Mouse (Mus musculus) adrenal gland, postnatal 36 days (tissue): ENCODE results near the gene Vpreb3. TPM values are rescaled to one million over a fixed set of nuclear protein-coding genes. Genes with fewer than 3 reads are reported as not detected.

Experiments used
- DNase-seq, 2 experiments: peaks; one replicate each; pipeline ENCODE4 v3.0.0; 2021; ENCODE audit warnings: mixed read lengths in 1 of 2
- long read RNA-seq, 2 experiments: library from polyadenylated mRNA; stranded (forward); transcript quantifications; one replicate each; pipeline ENCODE4 v2.0.0; 2021; ENCODE audit warnings: borderline sequencing depth in 2 of 2
- total RNA-seq, 2 experiments: library from RNA; stranded (reverse); gene quantifications; 2 replicates each; pipeline ENCODE4 v1.2.3; 2021

Vpreb3 gene
- not detected for total RNA-seq
- long read RNA-seq, experiment 1 = 0 reads
- long read RNA-seq, experiment 2 = 0 reads

DNA sequence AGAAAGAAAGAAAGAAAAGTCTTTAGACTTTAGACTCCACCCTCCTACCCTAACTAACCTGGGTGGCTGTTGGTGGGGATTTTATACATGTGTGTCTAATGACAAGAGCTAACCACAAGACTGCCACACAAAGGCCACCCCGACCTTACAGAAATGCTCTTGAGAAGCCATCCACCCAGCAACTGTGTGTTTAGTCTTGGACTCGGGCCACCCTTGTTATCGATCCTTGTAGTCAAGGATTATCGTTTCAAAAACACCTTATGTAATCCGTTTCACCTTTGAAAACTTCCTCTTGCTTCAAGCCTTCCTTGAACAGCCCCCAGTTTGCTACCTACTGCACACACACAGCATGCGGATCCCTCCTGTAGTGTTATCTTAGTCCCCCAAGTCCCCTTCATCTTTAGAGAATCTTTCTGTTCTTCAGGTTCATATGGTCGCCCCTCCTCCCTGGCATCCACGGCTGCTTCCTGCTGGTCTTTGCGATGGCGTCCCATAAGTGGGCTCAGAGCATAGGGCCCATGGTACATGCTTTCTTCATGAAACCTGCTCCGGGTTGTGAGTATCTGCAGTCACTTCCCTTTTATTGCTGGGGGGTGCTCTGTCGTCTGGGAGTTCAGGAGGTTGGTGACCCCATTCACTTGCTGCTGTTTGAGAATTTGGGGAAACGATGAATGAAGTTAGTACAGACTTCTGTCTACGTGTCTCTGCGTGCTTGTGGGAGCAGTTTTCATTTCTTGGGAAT lies at the start of gene Vpreb3:
Vpreb3 (plus strand) TSS at position 322 of the 742 bp plus-strand sequence.
- no peak for DNase-seq

DNA sequence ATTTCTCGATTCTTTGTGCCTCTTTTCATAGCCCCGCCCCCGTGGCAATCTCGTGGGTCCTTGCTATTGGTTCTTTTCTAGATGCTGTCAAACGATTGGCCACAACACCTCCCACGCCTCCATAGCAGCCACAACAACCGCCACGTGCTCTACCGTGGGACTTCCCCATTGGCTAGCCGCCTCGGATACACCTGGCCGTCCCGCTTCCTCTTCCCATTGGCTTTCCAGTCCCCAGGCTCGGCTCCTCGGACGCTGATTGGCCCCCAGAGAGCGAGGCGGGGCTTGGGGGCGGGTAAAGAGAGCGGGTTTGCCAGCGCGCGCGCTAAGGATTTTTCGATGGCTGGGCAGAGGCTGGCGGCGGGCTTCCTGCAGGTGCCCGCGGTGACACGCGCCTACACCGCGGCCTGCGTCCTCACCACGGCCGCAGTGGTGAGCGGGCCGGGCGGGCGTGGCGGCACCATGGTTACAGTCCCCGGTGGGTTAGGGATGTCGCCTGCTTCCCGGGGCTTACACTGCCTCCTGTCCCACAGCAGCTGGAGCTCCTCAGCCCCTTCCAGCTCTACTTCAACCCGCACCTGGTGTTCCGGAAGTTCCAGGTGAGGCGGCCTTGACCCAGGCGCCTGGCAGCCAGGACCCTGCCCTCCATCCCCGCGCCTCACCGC lies 49.6 kb upstream of the Vpreb3 start, which contains the start of gene Derl3:
Derl3 (plus strand) TSS at position 325 of the 662 bp plus-strand sequence.
- peak; percentile 95 for DNase-seq

GRCm38 (mm10) chr10:75894601-75895000 lies 48.3 kb upstream of the Vpreb3 start:
- DNase-seq = no peak

DNA sequence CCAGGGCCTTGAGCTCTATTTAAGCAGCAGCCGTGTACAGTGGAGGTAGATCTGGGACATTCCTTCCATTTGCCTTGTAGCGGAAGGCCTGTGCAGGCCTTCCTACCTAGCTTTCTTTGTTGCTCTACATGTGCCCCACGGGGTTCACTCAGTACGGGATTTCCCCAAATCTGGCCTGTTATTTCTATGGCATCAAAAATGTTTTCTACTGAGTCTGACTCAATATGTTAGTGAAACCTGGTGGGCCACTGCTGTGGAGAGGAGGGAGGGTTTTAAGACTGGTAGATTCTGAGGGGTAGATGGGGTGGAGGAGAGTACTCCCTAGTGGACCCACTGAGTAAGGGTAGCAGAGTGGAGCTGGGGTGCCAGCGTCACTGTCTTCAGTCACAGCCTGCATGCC lies 47.1 kb upstream of the Vpreb3 start:
- DNase-seq = no peak

DNA sequence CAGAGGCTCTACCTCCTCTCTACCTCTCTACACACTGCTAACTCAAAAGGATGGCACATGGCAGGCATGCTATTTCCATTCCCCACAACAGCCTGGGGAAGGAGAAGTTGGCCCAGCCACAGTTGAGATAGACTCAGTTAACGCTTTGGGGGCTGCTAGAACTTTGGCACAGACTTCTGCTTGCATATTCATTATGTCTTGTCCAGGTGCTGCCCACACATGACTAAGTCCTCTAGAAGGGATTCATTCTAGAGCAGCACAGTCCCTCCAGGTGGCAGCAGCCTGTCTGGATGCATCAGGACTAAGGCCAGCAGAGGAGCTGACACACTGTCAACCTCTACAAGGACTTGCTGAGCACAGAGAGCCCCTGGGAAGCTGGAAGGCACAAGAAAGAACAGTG lies 46.6 kb upstream of the Vpreb3 start:
- DNase-seq = no peak

GRCm38 (mm10) chr10:75897373-75897772 lies 45.5 kb upstream of the Vpreb3 start:
- DNase-seq = peak; percentile 76 to 88

GRCm38 (mm10) chr10:75898039-75898564 lies 44.8 kb upstream of the Vpreb3 start:
- peak; percentile 24 to 44 for DNase-seq

DNA sequence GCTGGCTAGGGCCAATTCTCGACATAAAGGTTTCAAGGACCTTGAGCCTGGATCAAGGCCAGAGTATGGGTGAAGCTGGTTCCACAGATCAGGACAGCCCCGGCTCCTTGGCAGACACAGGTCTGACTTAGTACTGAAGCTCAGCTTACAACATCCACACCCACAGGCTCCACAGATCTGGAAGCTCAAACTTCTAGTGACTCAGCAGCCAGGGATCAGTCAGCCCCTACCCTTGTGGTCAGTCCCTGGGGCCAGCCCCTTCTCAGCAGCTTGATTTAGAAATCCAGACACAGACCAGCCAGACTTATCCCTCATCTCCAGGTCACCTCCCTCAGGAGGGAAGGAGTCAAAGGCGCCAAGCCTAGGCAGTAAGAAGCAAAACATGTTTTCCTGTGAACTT lies 44.0 kb upstream of the Vpreb3 start:
- DNase-seq = peak; percentile 74 to 80

GRCm38 (mm10) chr10:75904391-75904790 lies 38.5 kb upstream of the Vpreb3 start:
- no peak for DNase-seq

- DNase-seq = no peak
Measured at GRCm38 (mm10) chr10:75906882-75907281, 36.0 kb upstream of the Vpreb3 start.

GRCm38 (mm10) chr10:75910698-75911097 lies 32.2 kb upstream of the Vpreb3 start:
- DNase-seq = no peak

- DNase-seq = no peak
Measured at GRCm38 (mm10) chr10:75913013-75913589, 29.8 kb upstream of the Vpreb3 start.

- DNase-seq = no peak
Measured at GRCm38 (mm10) chr10:75915557-75915956, 27.3 kb upstream of the Vpreb3 start.

DNA sequence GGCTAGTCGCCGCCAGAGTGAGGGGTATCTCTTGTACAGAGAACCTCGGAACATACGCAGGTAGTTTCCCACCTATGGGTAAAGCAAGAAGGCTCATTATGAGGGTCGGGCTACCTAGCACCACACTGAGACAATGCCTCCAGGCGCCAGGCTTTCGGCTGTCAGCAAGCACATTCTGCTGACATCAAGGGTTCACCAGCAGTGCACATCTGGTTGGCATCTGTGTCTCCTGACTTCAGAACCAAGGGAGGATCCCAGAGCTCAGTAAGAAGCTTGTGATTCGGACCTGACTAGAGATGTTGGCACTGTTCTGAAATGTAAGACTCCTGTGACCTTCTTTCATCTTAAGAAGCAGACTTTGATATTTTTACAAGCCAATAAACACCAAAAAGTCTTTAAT lies 26.0 kb upstream of the Vpreb3 start:
- DNase-seq = no peak

- no peak for DNase-seq
Measured at GRCm38 (mm10) chr10:75919026-75919425, 23.8 kb upstream of the Vpreb3 start.

DNA sequence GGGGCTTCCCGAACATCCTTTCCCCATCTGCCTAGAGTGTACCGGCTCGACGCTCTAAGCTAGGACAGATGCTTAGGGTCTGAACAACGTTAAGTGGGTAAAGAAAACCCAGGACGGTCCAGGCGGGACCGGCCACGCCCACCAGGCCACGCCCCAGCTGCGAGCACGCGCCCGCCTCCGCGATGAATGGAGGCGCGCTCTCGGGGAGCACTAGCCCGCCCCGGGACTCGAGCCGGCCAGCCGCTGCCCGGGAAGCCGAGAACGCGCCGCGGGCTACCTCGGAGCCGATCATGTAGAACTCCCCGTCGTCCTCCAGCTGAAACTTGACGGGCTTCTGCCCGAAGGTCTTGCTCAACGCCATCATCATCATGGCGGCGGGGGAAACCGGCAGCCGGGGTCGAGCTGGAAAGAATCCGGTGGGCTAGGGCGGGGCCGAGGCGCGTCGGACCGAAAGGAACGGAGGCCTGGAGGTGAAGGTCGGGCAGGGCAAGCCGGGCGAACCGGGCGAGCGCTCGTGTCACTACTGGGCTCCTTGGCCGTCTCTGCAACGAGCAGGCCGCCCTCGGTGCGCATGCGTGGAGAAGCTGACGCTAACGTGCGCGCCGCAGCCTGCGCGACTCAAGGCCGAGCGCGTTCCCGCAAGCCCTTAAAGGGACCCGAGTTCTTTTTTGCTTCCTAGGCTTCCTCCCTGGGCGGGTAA lies 21.7 kb upstream of the Vpreb3 start, which contains the start of gene Smarcb1:
Smarcb1 (minus strand) TSS at position 592 of the 700 bp plus-strand sequence.
- DNase-seq = peak; percentile 95

- no peak for DNase-seq
Measured at GRCm38 (mm10) chr10:75921726-75922560, 20.9 kb upstream of the Vpreb3 start.

DNA sequence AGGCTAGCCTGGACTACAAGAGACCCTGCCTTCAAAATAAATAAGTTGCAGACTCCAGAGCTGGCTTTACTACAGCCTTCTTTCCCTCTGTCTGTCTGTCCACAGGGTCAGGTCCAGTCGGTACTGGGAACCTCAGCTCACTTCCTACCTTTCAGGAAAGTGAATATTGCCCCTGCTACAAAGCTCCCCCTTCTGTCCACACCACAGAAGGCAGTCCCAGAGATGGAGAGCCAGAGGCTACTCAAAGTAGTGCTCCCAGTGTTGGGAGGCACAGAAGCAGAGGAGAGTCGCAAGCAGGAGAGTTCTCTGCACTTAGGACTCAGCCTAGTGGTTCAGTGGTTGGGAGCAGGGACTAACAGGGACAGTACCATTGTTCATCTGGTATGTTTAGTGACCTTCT lies 18.5 kb upstream of the Vpreb3 start:
- no peak for DNase-seq

DNA sequence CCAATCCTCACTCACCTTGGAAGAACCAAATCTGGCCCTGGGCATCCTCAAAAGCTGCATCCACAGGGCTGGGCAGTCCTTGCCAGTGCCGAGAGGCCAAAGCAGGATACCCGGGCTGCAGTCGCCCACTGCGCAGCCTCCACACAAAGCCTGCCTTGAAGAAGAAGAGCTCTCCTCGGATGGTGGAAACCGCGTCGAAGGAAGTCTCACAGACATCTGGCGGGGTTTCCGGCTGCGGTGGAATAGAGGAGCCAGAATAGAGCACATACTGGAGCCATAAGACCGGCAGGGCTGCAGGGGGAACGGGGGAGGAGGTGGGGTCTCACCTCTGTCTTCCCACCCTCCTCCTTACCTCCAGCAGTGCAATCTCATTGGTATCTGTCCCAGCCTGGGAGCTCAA lies 16.5 kb upstream of the Vpreb3 start:
- no peak for DNase-seq

GRCm38 (mm10) chr10:75930304-75930703 lies 12.6 kb upstream of the Vpreb3 start:
- DNase-seq = peak; percentile 58 to 65

DNA sequence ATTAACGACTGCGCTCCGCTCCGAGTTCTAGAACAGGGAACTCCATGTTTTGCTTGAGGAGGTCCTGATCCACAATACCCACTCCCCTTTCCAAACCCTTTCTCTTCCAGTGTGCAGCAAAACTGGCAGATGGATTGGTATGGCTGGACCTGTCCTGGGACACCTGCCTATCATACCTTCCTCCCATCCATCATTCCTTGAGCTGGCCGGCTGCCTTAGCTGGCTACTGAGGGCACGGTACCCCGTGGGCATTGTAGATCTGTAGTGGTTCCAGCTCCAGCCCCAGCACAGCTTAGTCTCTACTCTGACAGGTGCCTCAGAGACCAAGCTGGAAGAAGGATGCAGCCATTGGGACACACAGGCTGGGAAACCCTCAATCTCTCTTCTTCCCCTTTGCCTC lies 11.5 kb upstream of the Vpreb3 start:
- no peak for DNase-seq
